Mouse (Mus musculus) intestine, postnatal 0 days (tissue): Measurements from ENCODE around the gene Rnh1. TPM values are rescaled to one million over a fixed set of nuclear protein-coding genes. Genes with fewer than 3 reads are reported as not detected.

Experiments
- ATAC-seq: fragments of 200-750 bp; cut with Nextera tagmentation; 2 replicates; pipeline ENCODE4 v1.8.0; 2017; ENCODE audit warnings: mild to moderate bottlenecking, moderate TSS enrichment, moderate library complexity
- H3K27ac ChIP-seq: fragments of 300-500 bp; sonication (generic); 2 replicates; pipeline ENCODE4 v1.5.1; 2014; ENCODE audit warnings: mild to moderate bottlenecking, low read depth, low read length, moderate library complexity
- H3K27me3 ChIP-seq: fragments of 300-500 bp; sonication (generic); replicated peaks from 2 replicates; pipeline ENCODE4 v1.6.1; 2014; ENCODE audit warnings: low read length, mixed read lengths; ENCODE audit not compliant: control insufficient read depth, insufficient read depth
- H3K36me3 ChIP-seq: fragments of 300-500 bp; sonication (generic); 2 replicates; pipeline ENCODE4 v1.6.1; 2014; ENCODE audit warnings: mild to moderate bottlenecking, moderate library complexity; ENCODE audit not compliant: control insufficient read depth, insufficient read depth
- H3K4me1 ChIP-seq: fragments of 300-500 bp; sonication (generic); replicated peaks from 2 replicates; pipeline ENCODE4 v1.6.1; 2014; ENCODE audit warnings: antibody characterized with exemption, low read length, mixed read lengths; ENCODE audit not compliant: control insufficient read depth, insufficient read depth
- H3K4me2 ChIP-seq: fragments of 300-500 bp; sonication (generic); replicated peaks from 2 replicates; pipeline ENCODE4 v1.6.1; 2014; ENCODE audit warnings: low read depth, mild to moderate bottlenecking, moderate library complexity
- H3K4me3 ChIP-seq: fragments of 300-500 bp; sonication (generic); 2 replicates; pipeline ENCODE4 v1.5.1; 2014; ENCODE audit warnings: low read depth, low read length
- H3K9ac ChIP-seq: fragments of 300-500 bp; sonication (generic); 2 replicates; pipeline ENCODE4 v1.6.1; 2014; ENCODE audit warnings: mild to moderate bottlenecking, low read depth, low read length
- H3K9me3 ChIP-seq: fragments of 300-500 bp; sonication (generic); 2 replicates; pipeline ENCODE4 v1.6.1; 2016; ENCODE audit warnings: mixed run types; ENCODE audit not compliant: control insufficient read depth
- CTCF ChIP-seq: sonication (generic); IDR thresholded peaks from 2 replicates; pipeline ENCODE4 v1.5.1; 2016; ENCODE audit warnings: low read depth, mild to moderate bottlenecking, control low read depth, antibody characterized with exemption, moderate library complexity
- WGBS: fragments of 180-500 bp; shearing (Covaris S2); extraction: QIAGEN DNeasy Blood & Tissue Kit; methylation state at CpG from one replicate; pipeline ENCODE4 v1.1.7; 2014; 5-methylcytosine and 5-hydroxymethylcytosine counted together
- polyA plus RNA-seq: library from polyadenylated mRNA; unstranded; fragments of >200 nt; fragmentation: Nextera tagmentation; extraction: Ambion mirVana; gene quantifications from 2 replicates; pipeline ENCODE4 v1.2.1, GENCODE M21; 2015

Rnh1 gene
- polyA plus RNA-seq, 1 experiment from 2014 or later = 141 TPM

GRCm38 (mm10) chr7:141209526-141209925, 36.9 kb upstream of the Rnh1 start:
- no peak overlapping the region for H3K4me3 ChIP-seq
- no peak overlapping the region for H3K9ac ChIP-seq
- H3K27me3 ChIP-seq = no peaks in the 10 kb centered on the region
- H3K4me1 ChIP-seq = peaks cover 7% of the 10 kb centered on the region; the same call in 1 of the 2 replicates
- no peak for TF ChIP-seq CTCF
- WGBS = 77% methylated on average over 3 of the region's 3 CpGs
- H3K36me3 ChIP-seq = no peaks in the 10 kb centered on the region
- no peaks in the 10 kb centered on the region for H3K9me3 ChIP-seq
- no peak for ATAC-seq
- no peak overlapping the region for H3K4me2 ChIP-seq
- no peak overlapping the region for H3K27ac ChIP-seq

DNA sequence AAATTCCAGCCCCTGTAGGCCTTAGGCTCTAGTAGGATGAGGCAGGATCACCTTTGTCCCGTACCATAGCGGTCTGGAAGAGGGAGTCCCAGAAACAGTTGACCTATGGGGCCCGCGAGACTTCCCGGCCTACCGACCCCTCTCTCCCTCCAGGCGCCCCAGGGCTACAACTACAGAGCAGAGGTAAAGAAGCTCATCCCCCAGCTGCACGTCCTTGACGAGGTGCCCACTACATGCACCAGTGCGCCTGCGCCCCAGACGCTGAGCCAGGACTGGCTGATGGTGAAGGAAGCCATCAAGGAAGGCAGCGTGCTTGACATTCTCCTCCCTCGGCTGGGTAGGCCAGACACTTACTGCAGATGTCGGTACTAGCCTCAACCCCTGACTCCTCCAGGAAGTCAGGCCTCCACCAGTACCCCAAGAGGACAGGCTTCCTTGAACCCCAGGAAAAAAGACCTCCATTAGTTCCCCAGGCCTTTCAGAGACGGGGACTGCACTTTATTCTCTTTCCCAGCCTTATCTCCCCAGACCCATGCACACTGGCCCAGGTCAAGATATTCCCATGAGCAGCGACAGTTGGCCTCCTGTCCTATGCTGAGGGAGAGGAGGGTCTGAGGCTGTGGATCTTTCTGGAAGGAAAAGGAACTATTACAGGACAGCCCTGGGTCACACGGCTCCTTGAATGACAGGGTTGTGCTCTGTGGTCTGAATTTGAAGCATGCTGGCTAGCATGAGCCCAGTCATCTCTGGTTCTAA, 33.7 kb upstream of the Rnh1 start:
- TF ChIP-seq CTCF = no peak
- H3K9ac ChIP-seq = no peak overlapping the region
- H3K9me3 ChIP-seq = no peaks in the 10 kb centered on the region
- ATAC-seq = no peak
- H3K27me3 ChIP-seq = no peaks in the 10 kb centered on the region
- WGBS = 93% methylated on average over 18 of the region's 18 CpGs
- H3K4me2 ChIP-seq = no peak overlapping the region
- H3K4me1 ChIP-seq = no peaks in the 10 kb centered on the region
- no peaks in the 10 kb centered on the region for H3K36me3 ChIP-seq
- H3K4me3 ChIP-seq = no peak overlapping the region
- no peak overlapping the region for H3K27ac ChIP-seq

DNA sequence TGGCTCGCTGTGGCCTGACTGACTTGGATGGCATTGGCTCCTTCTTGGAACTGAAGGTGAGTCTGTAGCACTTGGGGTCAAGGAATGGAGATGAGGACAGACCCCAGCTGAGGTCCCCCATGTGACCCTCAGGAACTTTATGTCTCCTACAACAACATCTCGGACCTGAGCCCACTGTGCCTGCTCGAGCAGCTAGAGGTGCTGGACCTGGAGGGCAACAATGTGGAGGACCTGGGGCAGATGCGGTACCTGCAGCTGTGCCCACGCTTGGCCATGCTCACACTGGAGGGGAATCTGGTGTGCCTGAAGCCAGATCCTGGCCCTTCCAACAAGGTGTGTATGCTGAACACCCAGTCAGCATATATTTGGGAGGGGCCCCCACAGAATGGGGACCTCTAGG, 32.8 kb upstream of the Rnh1 start:
- no peak for ATAC-seq

DNA sequence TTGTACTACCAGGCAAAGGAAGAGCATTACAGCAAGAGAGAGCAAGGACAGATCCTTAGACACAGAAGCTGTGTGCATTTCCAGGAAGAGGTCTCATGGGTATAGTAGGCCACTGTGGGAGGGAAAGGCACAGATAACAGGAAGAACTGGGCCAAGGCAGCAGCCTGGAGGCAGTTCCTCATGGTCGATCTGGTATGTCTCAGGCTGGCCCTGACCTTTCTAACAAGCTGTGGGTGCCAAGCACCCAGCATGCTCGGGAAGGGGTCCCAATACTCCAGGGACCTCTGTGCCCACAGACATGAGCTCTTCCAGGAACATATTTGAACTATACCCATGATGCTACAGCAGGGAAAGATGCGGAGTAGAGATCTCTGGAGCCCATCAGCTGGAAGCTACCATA, 31.9 kb upstream of the Rnh1 start:
- Histone ChIP-seq H3K36me3 (no peaks in the 10 kb centered on the region), H3K4me2 (no peak overlapping the region), H3K4me1 (no peaks in the 10 kb centered on the region), H3K27ac (no peak overlapping the region), H3K4me3 (no peak overlapping the region), H3K9ac (no peak overlapping the region), H3K9me3 (no peaks in the 10 kb centered on the region), H3K27me3 (no peaks in the 10 kb centered on the region)
- ATAC-seq = no peak
- no peak for TF ChIP-seq CTCF
- WGBS = 73% methylated on average over 3 of the region's 3 CpGs

More for the DNA sequence above, 32.8 kb upstream of the Rnh1 start:
- Histone ChIP-seq H3K4me2 (no peak overlapping the region), H3K9me3 (no peaks in the 10 kb centered on the region), H3K27ac (no peak overlapping the region), H3K4me3 (no peak overlapping the region), H3K27me3 (no peaks in the 10 kb centered on the region), H3K36me3 (no peaks in the 10 kb centered on the region), H3K4me1 (no peaks in the 10 kb centered on the region), H3K9ac (no peak overlapping the region)
- TF ChIP-seq CTCF = no peak
- WGBS = 94% methylated on average over 5 of the region's 5 CpGs

DNA sequence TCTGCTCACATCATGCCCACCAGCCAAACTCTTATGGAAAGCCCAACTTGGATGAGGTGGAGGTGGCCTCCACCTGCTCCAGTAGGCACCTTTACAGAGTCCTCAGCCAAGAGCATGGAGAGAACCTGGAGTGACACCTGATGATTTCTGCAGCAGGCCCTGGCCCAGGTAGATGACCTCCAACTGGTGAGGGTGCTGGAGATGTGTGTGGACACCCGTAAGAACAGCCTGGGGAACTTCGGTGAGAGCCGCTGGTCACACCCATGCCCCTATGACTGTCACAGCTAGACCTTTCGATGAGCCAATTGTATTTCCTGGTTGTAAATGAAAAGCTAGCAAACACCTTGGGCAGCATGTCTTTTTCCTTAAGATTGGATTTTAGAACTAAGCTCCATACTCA, 25.5 kb upstream of the Rnh1 start:
- Histone ChIP-seq H3K9me3 (no peaks in the 10 kb centered on the region), H3K36me3 (0 out of 2 replicates have a peak, but pooled peaks cover 4% of the 10 kb centered on the region), H3K4me1 (peaks cover 6% of the 10 kb centered on the region; the same call in 1 of the 2 replicates), H3K4me2 (no peak overlapping the region), H3K4me3 (no peak overlapping the region), H3K27me3 (no peaks in the 10 kb centered on the region), H3K27ac (no peak overlapping the region), H3K9ac (no peak overlapping the region)
- TF ChIP-seq CTCF = no peak
- ATAC-seq = no peak
- 63% methylated on average over 4 of the region's 4 CpGs for WGBS

GRCm38 (mm10) chr7:141196619-141197282, 24.1 kb upstream of the Rnh1 start:
- ATAC-seq = no peak
- no peak overlapping the region for H3K4me3 ChIP-seq
- WGBS = 94% methylated on average over 8 of the region's 8 CpGs
- H3K9ac ChIP-seq = no peak overlapping the region
- H3K9me3 ChIP-seq = no peaks in the 10 kb centered on the region
- H3K36me3 ChIP-seq = peaks cover 6% of the 10 kb centered on the region; the same call in 1 of the 2 replicates
- peaks cover 6% of the 10 kb centered on the region; the same call in 1 of the 2 replicates for H3K4me1 ChIP-seq
- no peak overlapping the region for H3K4me2 ChIP-seq
- no peaks in the 10 kb centered on the region for H3K27me3 ChIP-seq
- no peak overlapping the region for H3K27ac ChIP-seq
- no peak for TF ChIP-seq CTCF
